Mouse (Mus musculus): ENCODE results near the gene Atp6v0c. TPM values are rescaled to one million over a fixed set of nuclear protein-coding genes. Genes with fewer than 3 reads are reported as not detected.

Gene Atp6v0c
- polyA plus RNA-seq, 1 experiment from 2014 or later, result 574 TPM

GRCm38 (mm10) chr17:24126801-24127200, 42.7 kb downstream of the Atp6v0c start:
- H3K27ac ChIP-seq (ENCODE audit: low read depth, low read length), result no peak overlapping the region
- ATAC-seq (ENCODE audit: insufficient read depth, low FRiP score, low TSS enrichment) (no peak), DNase-seq (ENCODE audit: low spot score) (no peak)
- no peaks in the 10 kb centered on the region for H3K9me3 ChIP-seq (ENCODE audit: control insufficient read depth, low read length)
- H3K4me2 ChIP-seq (ENCODE audit: low read depth), result no peak overlapping the region
- WGBS, result 81% methylated on average over 3 of the region's 3 CpGs
- H3K9ac ChIP-seq (ENCODE audit: low read length), result no peak overlapping the region
- H3K4me3 ChIP-seq (ENCODE audit: low read depth, low read length), result no peak overlapping the region
- H3K27me3 ChIP-seq (ENCODE audit: control insufficient read depth, insufficient read depth, low read length), result no peaks in the 10 kb centered on the region
- H3K36me3 ChIP-seq (ENCODE audit: control insufficient read depth, insufficient read depth, low read length), result no peaks in the 10 kb centered on the region
- H3K4me1 ChIP-seq (ENCODE audit: control insufficient read depth, insufficient read depth, low read length), result no peaks in the 10 kb centered on the region

DNA sequence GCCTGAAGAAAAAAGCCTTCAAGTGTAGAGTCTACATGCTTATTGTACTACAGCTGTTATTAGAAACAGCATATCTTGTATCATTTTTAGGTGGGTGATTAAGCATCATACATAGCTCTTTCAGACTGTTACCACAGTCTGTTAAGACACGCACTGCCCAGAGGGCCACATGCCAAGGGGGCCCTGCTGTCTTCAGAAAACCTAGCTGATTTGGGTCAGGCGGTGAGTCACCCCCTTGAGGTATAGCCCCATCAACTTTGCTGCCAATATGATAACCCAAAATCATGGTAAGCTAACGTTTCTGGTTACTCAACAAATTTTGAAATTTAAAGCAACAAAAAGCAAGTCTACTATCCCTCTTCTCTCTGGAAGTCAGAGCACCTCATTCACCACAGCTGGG, 50.1 kb downstream of the Atp6v0c start:
- DNase-seq (ENCODE audit: low spot score) (no peak), ATAC-seq (ENCODE audit: insufficient read depth, low FRiP score, low TSS enrichment) (no peak)
- Histone ChIP-seq H3K9ac (ENCODE audit: low read length) (no peak overlapping the region), H3K4me2 (ENCODE audit: low read depth) (no peak overlapping the region), H3K27me3 (ENCODE audit: control insufficient read depth, insufficient read depth, low read length) (no peaks in the 10 kb centered on the region), H3K4me3 (ENCODE audit: low read depth, low read length) (no peak overlapping the region), H3K27ac (ENCODE audit: low read depth, low read length) (no peak overlapping the region), H3K9me3 (ENCODE audit: control insufficient read depth, low read length) (no peaks in the 10 kb centered on the region), H3K4me1 (ENCODE audit: control insufficient read depth, insufficient read depth, low read length) (no peaks in the 10 kb centered on the region), H3K36me3 (ENCODE audit: control insufficient read depth, insufficient read depth, low read length) (no peaks in the 10 kb centered on the region)
- WGBS, result 90% methylated on average over 3 of the region's 3 CpGs

Other genes with a start within 250 kb of the Atp6v0c start
- not detected in 2 replicates for gene Sbp, start 228.0 kb downstream of the Atp6v0c start, polyA plus RNA-seq (2014; fragmentation: Nextera tagmentation; extraction: Ambion mirVana)
- gene Sbpl, start 214.4 kb downstream of the Atp6v0c start, polyA plus RNA-seq (2014; fragmentation: Nextera tagmentation; extraction: Ambion mirVana), result not detected in 2 replicates
- gene Prss30, start 189.1 kb downstream of the Atp6v0c start, polyA plus RNA-seq (2014; fragmentation: Nextera tagmentation; extraction: Ambion mirVana), result not detected in 2 replicates
- 0.17 TPM in 1 of 2 replicates, not detected in the other for gene Prss22, start 171.6 kb downstream of the Atp6v0c start, polyA plus RNA-seq (2014; fragmentation: Nextera tagmentation; extraction: Ambion mirVana)
- 0.37 TPM in 1 of 2 replicates, not detected in the other for gene Prss27, start 131.6 kb downstream of the Atp6v0c start, polyA plus RNA-seq (2014; fragmentation: Nextera tagmentation; extraction: Ambion mirVana)
- 87.6 and 94.5 TPM in 2 replicates for gene Kctd5, start 96.2 kb downstream of the Atp6v0c start, polyA plus RNA-seq (2014; fragmentation: Nextera tagmentation; extraction: Ambion mirVana)
- gene Pdpk1, start 18.8 kb downstream of the Atp6v0c start, polyA plus RNA-seq (2014; fragmentation: Nextera tagmentation; extraction: Ambion mirVana), result 44.6 and 44.9 TPM in 2 replicates
- gene Amdhd2, start 5.9 kb downstream of the Atp6v0c start, polyA plus RNA-seq (2014; fragmentation: Nextera tagmentation; extraction: Ambion mirVana), result 27.3 and 36.2 TPM in 2 replicates
- gene Tbc1d24, start 35.9 kb upstream of the Atp6v0c start, polyA plus RNA-seq (2014; fragmentation: Nextera tagmentation; extraction: Ambion mirVana), result 7.9 and 8.7 TPM in 2 replicates
- 4.0 and 4.7 TPM in 2 replicates for gene Ntn3, start 39.8 kb upstream of the Atp6v0c start, polyA plus RNA-seq (2014; fragmentation: Nextera tagmentation; extraction: Ambion mirVana)
- gene Tedc2, start 51.1 kb upstream of the Atp6v0c start, polyA plus RNA-seq (2014; fragmentation: Nextera tagmentation; extraction: Ambion mirVana), result 16.7 and 18.3 TPM in 2 replicates
- 87.6 and 92.1 TPM in 2 replicates for gene Ccnf, start 81.8 kb upstream of the Atp6v0c start, polyA plus RNA-seq (2014; fragmentation: Nextera tagmentation; extraction: Ambion mirVana)
- 0.24 TPM in 1 of 2 replicates, not detected in the other for gene Abca17, start 181.4 kb upstream of the Atp6v0c start, polyA plus RNA-seq (2014; fragmentation: Nextera tagmentation; extraction: Ambion mirVana)
- 15.3 and 20.1 TPM in 2 replicates for gene Abca3, start 182.2 kb upstream of the Atp6v0c start, polyA plus RNA-seq (2014; fragmentation: Nextera tagmentation; extraction: Ambion mirVana)
- gene Rnps1, start 244.9 kb upstream of the Atp6v0c start, polyA plus RNA-seq (2014; fragmentation: Nextera tagmentation; extraction: Ambion mirVana), result 370 and 385 TPM in 2 replicates

Data from neural tube, embryonic 11.5 days (tissue).